Mouse (Mus musculus): Measurements from ENCODE around the gene Ptpn14. TPM values are rescaled to one million over a fixed set of nuclear protein-coding genes. Genes with fewer than 3 reads are reported as not detected.

The Ptpn14 gene
- polyA plus RNA-seq, 1 experiment from 2014 or later: 3.2 TPM

- no peak overlapping the region for H3K4me2 ChIP-seq
- peaks cover 29% of the 10 kb centered on the region for H3K4me1 ChIP-seq (replicated peaks; ENCODE audit: control insufficient read depth, insufficient read depth, low read length)
- H3K27me3 ChIP-seq (replicated peaks; ENCODE audit: control insufficient read depth, insufficient read depth, low read length): no peaks in the 10 kb centered on the region
- H3K36me3 ChIP-seq (ENCODE audit: control insufficient read depth, insufficient read depth, low read length): no peaks in the 10 kb centered on the region; the same call in 1 of the 2 replicates
- ATAC-seq (replicated peaks; ENCODE audit: low FRiP score) (no peak), DNase-seq (ENCODE audit: low spot score) (no peak)
- no peak overlapping the region for H3K27ac ChIP-seq (ENCODE audit: low read depth, low read length)
- 72% methylated on average over 9 of the region's 9 CpGs for WGBS
- no peaks in the 10 kb centered on the region for H3K9me3 ChIP-seq (ENCODE audit: control insufficient read depth, low read length)
- no peak overlapping the region for H3K4me3 ChIP-seq (ENCODE audit: low read depth, low read length)
- H3K9ac ChIP-seq (ENCODE audit: low read depth, low read length): no peak overlapping the region
Observed at GRCm38 (mm10) chr1:189864301-189864700, 136.2 kb downstream of the Ptpn14 start.

GRCm38 (mm10) chr1:189864846-189865560 lies 136.9 kb downstream of the Ptpn14 start:
- H3K9ac ChIP-seq (ENCODE audit: low read depth, low read length): no peak overlapping the region
- H3K4me2 ChIP-seq: no peak overlapping the region
- no peaks in the 10 kb centered on the region for H3K9me3 ChIP-seq (ENCODE audit: control insufficient read depth, low read length)
- ATAC-seq (replicated peaks; ENCODE audit: low FRiP score): no peak
- no peaks in the 10 kb centered on the region for H3K27me3 ChIP-seq (replicated peaks; ENCODE audit: control insufficient read depth, insufficient read depth, low read length)
- no peak overlapping the region for H3K4me3 ChIP-seq (ENCODE audit: low read depth, low read length)
- 78% methylated on average over 15 of the region's 15 CpGs for WGBS
- H3K27ac ChIP-seq (ENCODE audit: low read depth, low read length): no peak overlapping the region
- H3K36me3 ChIP-seq (ENCODE audit: control insufficient read depth, insufficient read depth, low read length): no peaks in the 10 kb centered on the region; the same call in 1 of the 2 replicates
- no peak for DNase-seq (ENCODE audit: low spot score)
- H3K4me1 ChIP-seq (replicated peaks; ENCODE audit: control insufficient read depth, insufficient read depth, low read length): peaks cover 34% of the 10 kb centered on the region

- Histone ChIP-seq H3K27me3 (replicated peaks; ENCODE audit: control insufficient read depth, insufficient read depth, low read length) (no peaks in the 10 kb centered on the region), H3K4me3 (ENCODE audit: low read depth, low read length) (peak overlapping the region; percentile 31; the same call in 1 of the 2 replicates), H3K27ac (ENCODE audit: low read depth, low read length) (peak overlapping the region; percentile 84), H3K4me1 (replicated peaks; ENCODE audit: control insufficient read depth, insufficient read depth, low read length) (peaks cover 41% of the 10 kb centered on the region), H3K9me3 (ENCODE audit: control insufficient read depth, low read length) (no peaks in the 10 kb centered on the region), H3K4me2 (peak overlapping the region; percentile 71), H3K9ac (ENCODE audit: low read depth, low read length) (peak overlapping the region; percentile 58; the same call in 1 of the 2 replicates), H3K36me3 (ENCODE audit: control insufficient read depth, insufficient read depth, low read length) (no peaks in the 10 kb centered on the region; the same call in 1 of the 2 replicates)
- 41% methylated on average over 6 of the region's 6 CpGs for WGBS
- ATAC-seq (replicated peaks; ENCODE audit: low FRiP score) (peak; percentile 74), DNase-seq (ENCODE audit: low spot score) (no peak)
Observed at GRCm38 (mm10) chr1:189866621-189867020, 138.6 kb downstream of the Ptpn14 start.

DNA sequence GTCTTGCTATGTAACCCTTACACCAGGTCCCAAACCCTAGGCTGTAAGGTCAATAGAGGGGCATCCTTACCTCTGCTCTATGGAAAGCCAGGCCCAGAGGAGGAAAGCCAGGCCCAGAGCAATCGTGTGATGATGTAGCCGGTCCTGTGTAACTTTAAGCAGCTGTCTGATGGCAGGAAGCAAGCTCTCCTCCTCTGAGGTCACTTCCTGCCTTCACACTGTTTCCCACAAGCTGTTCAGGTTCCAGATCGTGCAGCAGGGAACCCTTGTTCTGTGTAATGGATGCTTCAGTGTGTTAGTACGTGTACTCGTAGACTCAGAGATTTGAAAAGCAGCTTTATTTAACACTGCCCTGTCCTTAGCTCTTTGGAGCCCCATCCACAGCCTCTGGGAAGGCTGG lies 139.0 kb downstream of the Ptpn14 start:
- peak overlapping the region; percentile 31 for H3K4me3 ChIP-seq (ENCODE audit: low read depth, low read length)
- no peaks in the 10 kb centered on the region; the same call in 1 of the 2 replicates for H3K36me3 ChIP-seq (ENCODE audit: control insufficient read depth, insufficient read depth, low read length)
- H3K9ac ChIP-seq (ENCODE audit: low read depth, low read length): peak overlapping the region; percentile 58
- ATAC-seq (replicated peaks; ENCODE audit: low FRiP score) (peak; percentile 11), DNase-seq (ENCODE audit: low spot score) (no peak)
- H3K4me2 ChIP-seq: peak overlapping the region; percentile 71
- H3K4me1 ChIP-seq (replicated peaks; ENCODE audit: control insufficient read depth, insufficient read depth, low read length): peaks cover 41% of the 10 kb centered on the region
- H3K27me3 ChIP-seq (replicated peaks; ENCODE audit: control insufficient read depth, insufficient read depth, low read length): no peaks in the 10 kb centered on the region
- H3K9me3 ChIP-seq (ENCODE audit: control insufficient read depth, low read length): no peaks in the 10 kb centered on the region
- H3K27ac ChIP-seq (ENCODE audit: low read depth, low read length): peak overlapping the region; percentile 84
- WGBS: 20% methylated on average over 5 of the region's 5 CpGs

- Histone ChIP-seq H3K9me3 (ENCODE audit: control insufficient read depth, low read length) (no peaks in the 10 kb centered on the region), H3K27me3 (replicated peaks; ENCODE audit: control insufficient read depth, insufficient read depth, low read length) (no peaks in the 10 kb centered on the region), H3K4me1 (replicated peaks; ENCODE audit: control insufficient read depth, insufficient read depth, low read length) (peaks cover 41% of the 10 kb centered on the region), H3K27ac (ENCODE audit: low read depth, low read length) (peak overlapping the region; percentile 84), H3K4me2 (peak overlapping the region; percentile 71), H3K4me3 (ENCODE audit: low read depth, low read length) (peak overlapping the region; percentile 31), H3K9ac (ENCODE audit: low read depth, low read length) (peak overlapping the region; percentile 58), H3K36me3 (ENCODE audit: control insufficient read depth, insufficient read depth, low read length) (no peaks in the 10 kb centered on the region; the same call in 1 of the 2 replicates)
- DNase-seq (ENCODE audit: low spot score): peak; percentile 61
- ATAC-seq (replicated peaks; ENCODE audit: low FRiP score): peak; percentile 80
- WGBS: 16% methylated on average over 9 of the region's 9 CpGs
Observed at GRCm38 (mm10) chr1:189867497-189867896, 139.4 kb downstream of the Ptpn14 start.

DNA sequence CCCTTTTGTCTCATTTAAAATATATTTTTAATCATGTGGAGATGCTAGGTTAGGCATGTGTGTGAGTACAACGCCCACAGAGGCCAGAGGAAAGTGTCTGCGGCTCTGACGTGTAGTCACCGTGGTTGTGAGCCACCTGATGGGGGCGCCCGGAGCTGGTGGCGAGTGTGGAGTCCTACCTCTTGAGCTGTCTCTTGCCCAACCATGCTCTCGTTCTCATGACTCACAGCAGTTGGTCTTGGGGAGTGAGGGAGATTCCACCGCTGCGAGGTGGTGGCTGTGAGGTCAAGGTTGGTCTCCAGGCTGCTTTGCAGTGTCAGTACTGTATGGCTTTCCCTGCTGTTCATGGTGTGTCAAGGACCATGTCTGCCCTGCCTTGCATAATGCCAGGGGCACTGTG lies 140.0 kb downstream of the Ptpn14 start:
- Histone ChIP-seq H3K9me3 (ENCODE audit: control insufficient read depth, low read length) (no peaks in the 10 kb centered on the region), H3K9ac (ENCODE audit: low read depth, low read length) (no peak overlapping the region), H3K4me1 (replicated peaks; ENCODE audit: control insufficient read depth, insufficient read depth, low read length) (peaks cover 41% of the 10 kb centered on the region), H3K27ac (ENCODE audit: low read depth, low read length) (peak overlapping the region; percentile 84; the same call in 1 of the 2 replicates), H3K36me3 (ENCODE audit: control insufficient read depth, insufficient read depth, low read length) (no peaks in the 10 kb centered on the region; the same call in 1 of the 2 replicates), H3K4me2 (peak overlapping the region; percentile 71), H3K27me3 (replicated peaks; ENCODE audit: control insufficient read depth, insufficient read depth, low read length) (no peaks in the 10 kb centered on the region), H3K4me3 (ENCODE audit: low read depth, low read length) (no peak overlapping the region)
- peak; percentile 53 for ATAC-seq (replicated peaks; ENCODE audit: low FRiP score)
- DNase-seq (ENCODE audit: low spot score): peak; percentile 49
- 50% methylated on average over 10 of the region's 10 CpGs for WGBS

DNA sequence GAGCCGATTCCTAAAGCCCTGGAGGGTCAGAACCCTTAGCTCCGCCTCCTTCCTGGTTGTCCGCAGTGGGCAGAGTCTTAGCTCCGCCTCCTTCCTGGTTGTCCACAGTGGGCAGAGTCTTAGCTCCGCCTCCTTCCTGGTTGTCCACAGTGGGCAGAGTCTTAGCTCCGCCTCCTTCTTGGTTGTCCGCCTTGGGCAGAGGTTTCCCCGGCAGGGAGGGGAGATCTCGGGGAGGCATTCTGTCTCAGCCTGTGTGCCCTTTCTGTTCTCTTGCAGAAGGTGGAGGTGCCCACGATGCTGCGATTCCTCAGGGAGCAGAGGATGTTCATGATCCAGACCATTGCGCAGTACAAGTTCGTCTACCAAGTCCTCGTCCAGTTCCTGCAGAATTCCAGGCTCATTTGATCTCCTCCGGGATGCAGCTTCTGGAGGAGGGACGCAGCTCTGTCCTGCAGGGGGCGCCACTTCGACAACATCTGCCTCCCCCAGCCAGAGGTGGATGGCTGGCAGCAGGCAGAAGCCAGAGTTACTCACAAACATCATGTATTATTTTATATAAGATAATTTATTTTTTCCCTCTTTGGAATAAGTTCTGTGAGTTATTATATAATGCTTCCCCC lies 141.7 kb downstream of the Ptpn14 start:
- H3K9ac ChIP-seq (ENCODE audit: low read depth, low read length): no peak overlapping the region
- WGBS: 85% methylated on average over 18 of the region's 18 CpGs
- ATAC-seq (replicated peaks; ENCODE audit: low FRiP score) (no peak), DNase-seq (ENCODE audit: low spot score) (no peak)
- no peaks in the 10 kb centered on the region for H3K9me3 ChIP-seq (ENCODE audit: control insufficient read depth, low read length)
- no peak overlapping the region for H3K27ac ChIP-seq (ENCODE audit: low read depth, low read length)
- no peak overlapping the region for H3K4me3 ChIP-seq (ENCODE audit: low read depth, low read length)
- no peak overlapping the region for H3K4me2 ChIP-seq
- H3K27me3 ChIP-seq (replicated peaks; ENCODE audit: control insufficient read depth, insufficient read depth, low read length): no peaks in the 10 kb centered on the region
- peaks cover 41% of the 10 kb centered on the region for H3K4me1 ChIP-seq (replicated peaks; ENCODE audit: control insufficient read depth, insufficient read depth, low read length)
- no peaks in the 10 kb centered on the region for H3K36me3 ChIP-seq (ENCODE audit: control insufficient read depth, insufficient read depth, low read length)

GRCm38 (mm10) chr1:189870539-189870938 lies 142.5 kb downstream of the Ptpn14 start:
- no peak overlapping the region for H3K4me2 ChIP-seq
- DNase-seq (ENCODE audit: low spot score) (no peak), ATAC-seq (replicated peaks; ENCODE audit: low FRiP score) (peak; percentile 53)
- H3K4me1 ChIP-seq (replicated peaks; ENCODE audit: control insufficient read depth, insufficient read depth, low read length): peaks cover 46% of the 10 kb centered on the region
- no peak overlapping the region for H3K9ac ChIP-seq (ENCODE audit: low read depth, low read length)
- 65% methylated on average over 8 of the region's 8 CpGs for WGBS
- no peak overlapping the region for H3K27ac ChIP-seq (ENCODE audit: low read depth, low read length)
- H3K4me3 ChIP-seq (ENCODE audit: low read depth, low read length): no peak overlapping the region
- H3K9me3 ChIP-seq (ENCODE audit: control insufficient read depth, low read length): no peaks in the 10 kb centered on the region
- no peaks in the 10 kb centered on the region for H3K36me3 ChIP-seq (ENCODE audit: control insufficient read depth, insufficient read depth, low read length)
- no peaks in the 10 kb centered on the region for H3K27me3 ChIP-seq (replicated peaks; ENCODE audit: control insufficient read depth, insufficient read depth, low read length)

Data from liver, embryonic 11.5 days (tissue).